Mouse (Mus musculus): ENCODE measurements at regions not wholly inside any gene's neighbourhood (a gene's known extent, or its start where the extent isn't known, plus 50 kb on each side); places are given as distances from the start of the nearest gene placed in this dataset.

DNA sequence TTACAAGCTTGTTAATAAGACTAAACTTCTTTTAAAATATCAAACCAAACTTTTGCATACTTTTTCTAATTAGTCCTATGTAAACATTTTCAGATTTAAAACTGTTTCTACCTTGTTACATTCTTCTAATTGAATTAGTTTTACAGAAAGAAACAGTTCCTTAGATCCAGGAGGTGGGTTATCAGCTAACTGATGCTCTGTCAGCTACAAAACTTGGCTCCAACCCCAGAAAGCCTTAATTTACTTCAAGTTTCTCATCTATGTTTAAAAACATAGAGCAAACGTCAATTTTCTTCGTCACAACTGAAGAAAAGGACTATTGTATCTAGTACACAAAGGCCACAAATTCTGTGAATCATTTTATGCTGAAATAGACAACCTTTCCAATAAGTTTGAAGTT lies 110.4 kb upstream of the Pclo start:
- no peak for TF ChIP-seq MAX (IDR thresholded peaks at IDR 0.05)
- TF ChIP-seq CTCF (IDR thresholded peaks at IDR 0.05; ENCODE audit: control insufficient read depth, insufficient read depth, insufficient read length), result no peak
- no peak for TF ChIP-seq USF1 (IDR thresholded peaks at IDR 0.05; ENCODE audit: low read depth)
- TF ChIP-seq MYOG (IDR thresholded peaks at IDR 0.05; ENCODE audit: control insufficient read depth, extremely low read depth, insufficient read length), result no peak
- TF ChIP-seq FOSL1 (IDR thresholded peaks at IDR 0.05; ENCODE audit: insufficient read depth, low read length, poor library complexity, severe bottlenecking), result no peak
- TF ChIP-seq MYOD1 (IDR thresholded peaks at IDR 0.05; ENCODE audit: control insufficient read depth, insufficient read length, low read depth), result no peak
- no peak for TF ChIP-seq CEBPB (IDR thresholded peaks at IDR 0.05; ENCODE audit: low read depth)

Measured in C2C12 (cell line).